In the genomic region with DNA sequence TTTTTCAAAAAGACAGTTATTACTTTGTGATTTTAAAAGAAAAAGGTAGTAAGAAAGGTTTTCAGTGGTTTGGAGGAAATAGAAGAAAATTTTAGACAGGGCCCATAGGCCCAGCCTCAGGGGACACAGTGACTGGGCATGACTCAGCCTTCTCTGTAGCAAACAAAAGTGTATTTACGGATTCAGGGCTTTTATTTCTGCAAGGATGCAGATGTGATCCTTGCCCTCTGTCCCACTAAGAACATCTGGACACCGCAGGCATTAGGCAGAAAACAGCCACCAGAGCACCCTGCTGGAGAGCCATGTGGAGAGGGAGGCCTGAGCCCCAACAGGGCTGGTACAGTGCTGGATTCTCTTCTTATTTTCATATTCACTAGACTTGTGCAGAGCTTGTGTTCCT, we compare ENCODE assay signal across 30 mouse cellular contexts. TPM values are rescaled to one million over a fixed set of nuclear protein-coding genes. Genes with fewer than 3 reads are reported as not detected.
"Had no signal": no experiment of that assay in that cellular context is flagged by ENCODE, and none has a peak within 500 bp of the region (broad histone marks: within the 10 kb centered on the region; RNA-seq: fewer than 3 reads in every experiment).

No protein-coding gene starts in this region.

- H3K27me3 ChIP-seq: heart, embryonic 12.5 days; hindbrain, embryonic 12.5 days; intestine, embryonic 15.5 days; limb, embryonic 12.5 days; liver, embryonic 13.5 days; liver, embryonic 15.5 days had no signal

- H3K27ac ChIP-seq: heart, embryonic 10.5 days; hindbrain, embryonic 10.5 days; hindbrain, embryonic 12.5 days; hindbrain, embryonic 14.5 days; intestine, embryonic 15.5 days; layer of hippocampus, adult 2 months; left cerebral cortex, adult 2 months; limb, embryonic 10.5 days; limb, embryonic 12.5 days; liver, embryonic 13.5 days; liver, embryonic 15.5 days had no signal

- DNase-seq: gastrocnemius, postnatal 14 days; gastrocnemius, postnatal 36 days; heart, postnatal 10 days; heart, postnatal 4 days; kidney, adult 18-20 months; kidney, adult 8-10 months; kidney, postnatal 10 days; kidney, postnatal 25 days; kidney, postnatal 4 days; liver; liver, embryonic 13.5 days; liver, postnatal 0 days had no signal

- ATAC-seq: hindbrain, embryonic 16.5 days; inflammation-experienced regulatory T-cells, adult 6 months; intestine, embryonic 15.5 days; intestine, postnatal 0 days; liver, postnatal 0 days had no signal

- H3K9me3 ChIP-seq: heart, embryonic 10.5 days; hindbrain, embryonic 12.5 days; intestine, embryonic 15.5 days; limb, embryonic 10.5 days; limb, embryonic 12.5 days; liver, embryonic 13.5 days; liver, embryonic 15.5 days had no signal

- H3K4me1 ChIP-seq: hindbrain, embryonic 10.5 days; hindbrain, embryonic 12.5 days; limb, embryonic 10.5 days; liver, embryonic 13.5 days; liver, embryonic 15.5 days had no signal

- H3K36me3 ChIP-seq: heart, embryonic 10.5 days; heart, embryonic 12.5 days; hindbrain, embryonic 10.5 days; hindbrain, embryonic 12.5 days; intestine, embryonic 15.5 days; limb, embryonic 10.5 days; limb, embryonic 12.5 days; liver, embryonic 13.5 days; liver, embryonic 15.5 days had no signal

- H3K9ac ChIP-seq: heart, embryonic 12.5 days; hindbrain, embryonic 12.5 days; hindbrain, embryonic 14.5 days; intestine, embryonic 15.5 days; limb, embryonic 12.5 days; liver, embryonic 13.5 days; liver, embryonic 15.5 days; liver, postnatal 0 days had no signal

- H3K4me3 ChIP-seq: heart, embryonic 10.5 days; heart, embryonic 12.5 days; hindbrain, embryonic 10.5 days; hindbrain, embryonic 12.5 days; intestine, embryonic 15.5 days; layer of hippocampus, adult 2 months; left cerebral cortex, adult 2 months; limb, embryonic 10.5 days; limb, embryonic 12.5 days; liver, embryonic 13.5 days; liver, embryonic 15.5 days had no signal

- H3K4me2 ChIP-seq: heart, embryonic 12.5 days; hindbrain, embryonic 12.5 days; hindbrain, embryonic 14.5 days; intestine, embryonic 15.5 days; limb, embryonic 12.5 days; liver, embryonic 11.5 days; liver, embryonic 13.5 days; liver, embryonic 15.5 days had no signal

RNA-seq across cellular contexts. Expression of gene Elf5, which starts 29.3 kb away (rescaled TPM):
- total RNA-seq: gastrocnemius, postnatal 14 days; gastrocnemius, postnatal 36 days; granulocyte monocyte progenitor cell, adult 5-6 weeks; heart, adult 8-10 months; heart, postnatal 10 days; heart, postnatal 25 days; heart, postnatal 4 days had no signal
- polyA plus RNA-seq: heart, embryonic 10.5 days; heart, embryonic 12.5 days; hindbrain, embryonic 10.5 days; hindbrain, embryonic 12.5 days; hindbrain, embryonic 14.5 days; hindbrain, embryonic 16.5 days; inflammation-experienced regulatory T-cells, adult 6 months; intestine, postnatal 0 days; limb, embryonic 12.5 days; liver, embryonic 11.5 days; liver, postnatal 0 days had no signal
